Mouse (Mus musculus) midbrain, embryonic 16.5 days (tissue): Measurements from ENCODE around the gene Olfr1231. TPM values are rescaled to one million over a fixed set of nuclear protein-coding genes. Genes with fewer than 3 reads are reported as not detected.

Source experiments
- ATAC-seq: fragments of 200-750 bp; cut with Nextera tagmentation; 2 replicates; pipeline ENCODE4 v1.8.0; 2017; ENCODE audit warnings: moderate TSS enrichment
- H3K27ac ChIP-seq: fragments of 300-500 bp; sonication (generic); 2 replicates; pipeline ENCODE4 v1.5.1; 2014; ENCODE audit warnings: mild to moderate bottlenecking, low read length, mixed read lengths
- H3K27me3 ChIP-seq: fragments of 300-500 bp; sonication (generic); 2 replicates; pipeline ENCODE4 v1.6.1; 2014; ENCODE audit warnings: low read depth, low read length, mixed read lengths; ENCODE audit not compliant: control insufficient read depth, insufficient read depth
- H3K36me3 ChIP-seq: fragments of 300-500 bp; sonication (generic); 2 replicates; pipeline ENCODE4 v1.6.1; 2014; ENCODE audit warnings: mild to moderate bottlenecking, low read length, moderate library complexity, mixed read lengths; ENCODE audit not compliant: control insufficient read depth, insufficient read depth
- H3K4me1 ChIP-seq: fragments of 300-500 bp; sonication (generic); 2 replicates; pipeline ENCODE4 v1.6.1; 2014; ENCODE audit warnings: mild to moderate bottlenecking, low read length, mixed read lengths; ENCODE audit not compliant: control insufficient read depth, insufficient read depth
- H3K4me2 ChIP-seq: fragments of 300-500 bp; sonication (generic); 2 replicates; pipeline ENCODE4 v1.6.1; 2014; ENCODE audit warnings: mild to moderate bottlenecking, low read length, mixed read lengths
- H3K4me3 ChIP-seq: fragments of 300-500 bp; sonication (generic); 2 replicates; pipeline ENCODE4 v1.5.1; 2014; ENCODE audit warnings: low read depth, mild to moderate bottlenecking, low read length, moderate library complexity, mixed read lengths
- H3K9ac ChIP-seq: fragments of 300-500 bp; sonication (generic); 2 replicates; pipeline ENCODE4 v1.6.1; 2014; ENCODE audit warnings: low read depth, low read length, mixed read lengths
- H3K9me3 ChIP-seq: fragments of 300-500 bp; sonication (generic); replicated peaks from 2 replicates; pipeline ENCODE4 v1.6.1; 2014; ENCODE audit warnings: mild to moderate bottlenecking, low read length, mixed read lengths; ENCODE audit not compliant: control insufficient read depth, poor library complexity, severe bottlenecking
- WGBS: fragments of 180-500 bp; shearing (Covaris S2); extraction: QIAGEN DNeasy Blood & Tissue Kit; methylation state at CpG from one replicate; pipeline ENCODE4 v1.1.7; 2014; 5-methylcytosine and 5-hydroxymethylcytosine counted together
- polyA plus RNA-seq: library from polyadenylated mRNA; unstranded; fragments of >200 nt; fragmentation: Nextera tagmentation; extraction: Ambion mirVana; gene quantifications from 2 replicates; pipeline ENCODE4 v1.2.1, GENCODE M21; 2015

The Olfr1231 gene
- polyA plus RNA-seq = not detected in 2 replicates

- no peaks in the 10 kb centered on the region for H3K27me3 ChIP-seq
- no peak within 1 kb of the TSS for H3K4me3 ChIP-seq
- no peaks in the 10 kb centered on the region for H3K36me3 ChIP-seq
- peak; percentile 54; the same call in 1 of the 2 replicates for ATAC-seq
- H3K9ac ChIP-seq = no peak within 1 kb of the TSS
- H3K9me3 ChIP-seq = no peaks in the 10 kb centered on the region
- no peak within 1 kb of the TSS for H3K27ac ChIP-seq
- WGBS = 65% methylated on average over 2 of the region's 2 CpGs
- H3K4me2 ChIP-seq = no peak within 1 kb of the TSS
- no peaks in the 10 kb centered on the region for H3K4me1 ChIP-seq
Measured at GRCm38 (mm10) chr2:89306974-89307373, at the start of gene Olfr1231. Gene Olfr1231, minus strand, starts transcription at chr2:89307074.

- no peak within 1 kb of the TSS for H3K27ac ChIP-seq
- no peaks in the 10 kb centered on the region for H3K9me3 ChIP-seq
- ATAC-seq = no peak
- no peaks in the 10 kb centered on the region for H3K36me3 ChIP-seq
- H3K4me2 ChIP-seq = no peak within 1 kb of the TSS
- H3K4me3 ChIP-seq = no peak within 1 kb of the TSS
- no peak within 1 kb of the TSS for H3K9ac ChIP-seq
- H3K4me1 ChIP-seq = no peaks in the 10 kb centered on the region
- H3K27me3 ChIP-seq = no peaks in the 10 kb centered on the region
Measured at GRCm38 (mm10) chr2:89342298-89342697, 35.4 kb upstream of the Olfr1231 start, which contains the start of gene Olfr1233. Gene Olfr1233, minus strand, starts transcription at chr2:89342398.

GRCm38 (mm10) chr2:89329575-89329974 is 22.7 kb upstream of the Olfr1231 start, which contains the start of gene Olfr1232:
Gene Olfr1232, minus strand, starts transcription at chr2:89329675.
- no peak within 1 kb of the TSS for H3K9ac ChIP-seq
- no peaks in the 10 kb centered on the region for H3K36me3 ChIP-seq
- H3K27me3 ChIP-seq = no peaks in the 10 kb centered on the region
- no peaks in the 10 kb centered on the region for H3K4me1 ChIP-seq
- H3K4me2 ChIP-seq = no peak within 1 kb of the TSS
- ATAC-seq = no peak
- no peak within 1 kb of the TSS for H3K4me3 ChIP-seq
- H3K9me3 ChIP-seq = no peaks in the 10 kb centered on the region
- H3K27ac ChIP-seq = no peak within 1 kb of the TSS

- Histone ChIP-seq H3K9me3 (no peaks in the 10 kb centered on the region), H3K9ac (no peak within 1 kb of the TSS), H3K27me3 (no peaks in the 10 kb centered on the region), H3K27ac (no peak within 1 kb of the TSS), H3K36me3 (no peaks in the 10 kb centered on the region), H3K4me2 (no peak within 1 kb of the TSS), H3K4me3 (no peak within 1 kb of the TSS), H3K4me1 (no peaks in the 10 kb centered on the region)
- WGBS = 91% methylated on average over 1 of the region's 1 CpGs
- no peak for ATAC-seq
Measured at GRCm38 (mm10) chr2:89297168-89297567, 9.7 kb downstream of the Olfr1231 start, which contains the start of gene Olfr1230. Gene Olfr1230, minus strand, starts transcription at chr2:89297268.

- H3K36me3 ChIP-seq = no peaks in the 10 kb centered on the region
- no peaks in the 10 kb centered on the region for H3K27me3 ChIP-seq
- no peak within 1 kb of the TSS for H3K4me2 ChIP-seq
- no peaks in the 10 kb centered on the region for H3K9me3 ChIP-seq
- H3K4me3 ChIP-seq = no peak within 1 kb of the TSS
- 74% methylated on average over 2 of the region's 2 CpGs for WGBS
- no peak within 1 kb of the TSS for H3K27ac ChIP-seq
- H3K9ac ChIP-seq = no peak within 1 kb of the TSS
- ATAC-seq = no peak
- no peaks in the 10 kb centered on the region for H3K4me1 ChIP-seq
Measured at GRCm38 (mm10) chr2:89287914-89288313, 19.0 kb downstream of the Olfr1231 start, which contains the start of gene Olfr1229. Gene Olfr1229, minus strand, starts transcription at chr2:89288014.

GRCm38 (mm10) chr2:89253962-89254361 is 52.9 kb downstream of the Olfr1231 start, which contains the start of gene Olfr1228:
Gene Olfr1228, minus strand, starts transcription at chr2:89254062.
- Histone ChIP-seq H3K9ac (no peak within 1 kb of the TSS), H3K27ac (no peak within 1 kb of the TSS)
- no peak for ATAC-seq

More at GRCm38 (mm10) chr2:89253962-89254361, 52.9 kb downstream of the Olfr1231 start, which contains the start of gene Olfr1228:
- no peaks in the 10 kb centered on the region for H3K27me3 ChIP-seq
- H3K36me3 ChIP-seq = no peaks in the 10 kb centered on the region
- no peak within 1 kb of the TSS for H3K4me3 ChIP-seq
- H3K4me1 ChIP-seq = no peaks in the 10 kb centered on the region
- no peaks in the 10 kb centered on the region for H3K9me3 ChIP-seq
- no peak within 1 kb of the TSS for H3K4me2 ChIP-seq

Other genes starting within 250 kb of the Olfr1231 start
- not detected in 2 replicates for gene Olfr1218, start 245.9 kb downstream of the Olfr1231 start, polyA plus RNA-seq
- not detected in 2 replicates for gene Olfr1219, start 223.6 kb downstream of the Olfr1231 start, polyA plus RNA-seq
- not detected in 2 replicates for gene Olfr1220, start 200.2 kb downstream of the Olfr1231 start, polyA plus RNA-seq
- gene Olfr1221, start 189.8 kb downstream of the Olfr1231 start, polyA plus RNA-seq = not detected in 2 replicates
- gene Olfr1222, start 174.0 kb downstream of the Olfr1231 start, polyA plus RNA-seq = not detected in 2 replicates
- gene Olfr1223, start 155.5 kb downstream of the Olfr1231 start, polyA plus RNA-seq = not detected in 2 replicates
- not detected in 2 replicates for gene Olfr1224-ps1, start 143.0 kb downstream of the Olfr1231 start, polyA plus RNA-seq
- not detected in 2 replicates for gene Olfr1225, start 132.4 kb downstream of the Olfr1231 start, polyA plus RNA-seq
- gene Olfr1226, start 107.0 kb downstream of the Olfr1231 start, polyA plus RNA-seq = not detected in 2 replicates
- gene Olfr1228, start 53.0 kb downstream of the Olfr1231 start, polyA plus RNA-seq = not detected in 2 replicates
- not detected in 2 replicates for gene Olfr1229, start 19.1 kb downstream of the Olfr1231 start, polyA plus RNA-seq
- not detected in 2 replicates for gene Olfr1230, start 9.8 kb downstream of the Olfr1231 start, polyA plus RNA-seq
- not detected in 2 replicates for gene Olfr1232, start 22.6 kb upstream of the Olfr1231 start, polyA plus RNA-seq
- not detected in 2 replicates for gene Olfr1233, start 35.3 kb upstream of the Olfr1231 start, polyA plus RNA-seq
- not detected in 2 replicates for gene Olfr1234, start 57.8 kb upstream of the Olfr1231 start, polyA plus RNA-seq
- not detected in 2 replicates for gene Olfr1238, start 102.6 kb upstream of the Olfr1231 start, polyA plus RNA-seq
- not detected in 2 replicates for gene Olfr1239, start 113.3 kb upstream of the Olfr1231 start, polyA plus RNA-seq
- not detected in 2 replicates for gene Olfr1240, start 135.9 kb upstream of the Olfr1231 start, polyA plus RNA-seq
- gene Olfr1241, start 180.1 kb upstream of the Olfr1231 start, polyA plus RNA-seq = not detected in 2 replicates
- gene Olfr1242, start 191.3 kb upstream of the Olfr1231 start, polyA plus RNA-seq = not detected in 2 replicates
- gene Olfr1243, start 224.4 kb upstream of the Olfr1231 start, polyA plus RNA-seq = not detected in 2 replicates